Mouse (Mus musculus): ENCODE measurements at regions not wholly inside any gene's neighbourhood (a gene's known extent, or its start where the extent isn't known, plus 50 kb on each side); places are given as distances from the start of the nearest gene placed in this dataset.

- no peak for TF ChIP-seq CHD1 (IDR thresholded peaks at IDR 0.05; ENCODE audit: low read depth, low read length)
- TF ChIP-seq GATA1 (IDR thresholded peaks at IDR 0.05; ENCODE audit: low read depth, low read length): no peak
- TF ChIP-seq CTCF (IDR thresholded peaks at IDR 0.05 in 2 of 3, conservative IDR thresholded peaks at IDR 0.05 in 1 of 3; ENCODE audit: control insufficient read depth in 1 of 3, insufficient read depth in 1 of 3, low read depth in 2 of 3, low read length in 3 of 3, poor library complexity in 1 of 3, severe bottlenecking in 1 of 3): no peak
- TF ChIP-seq E2F4 (IDR thresholded peaks at IDR 0.05; ENCODE audit: borderline replicate concordance, low read depth, low read length): no peak
- TF ChIP-seq HCFC1 (IDR thresholded peaks at IDR 0.05; ENCODE audit: low read depth, low read length): no peak
- TF ChIP-seq POLR2AphosphoS5 (IDR thresholded peaks at IDR 0.05; ENCODE audit: borderline replicate concordance, low read depth, low read length): no peak
- no peak for TF ChIP-seq POLR2A (IDR thresholded peaks at IDR 0.05; ENCODE audit: control insufficient read depth in 1 of 2, insufficient read depth in 1 of 2, low read depth in 1 of 2, low read length in 2 of 2, poor library complexity in 1 of 2)
- no peak for TF ChIP-seq SIN3A (IDR thresholded peaks at IDR 0.05; ENCODE audit: low read length)
- no peak for TF ChIP-seq ZNF384 (IDR thresholded peaks at IDR 0.05; ENCODE audit: low read depth, low read length)
- no peak for TF ChIP-seq ZKSCAN1 (IDR thresholded peaks at IDR 0.05; ENCODE audit: low read depth, low read length)
- TF ChIP-seq EP300 (IDR thresholded peaks at IDR 0.05; ENCODE audit: low read depth in 1 of 2, low read length in 2 of 2): no peak
Measured at GRCm38 (mm10) chr2:9487381-9487914, 393.6 kb upstream of the 4930412O13Rik start.
